Mouse (Mus musculus) lung, postnatal 36 days (tissue): ENCODE measurements at regions not wholly inside any gene's neighbourhood (a gene's known extent, or its start where the extent isn't known, plus 50 kb on each side); places are given as distances from the start of the nearest gene placed in this dataset.

ENCODE experiments used
- DNase-seq: peaks from one replicate; pipeline ENCODE4 v3.0.0; 2022; ENCODE audit warnings: mixed read lengths

GRCm38 (mm10) chr8:54464977-54465376 lies 64.4 kb upstream of the Asb5 start:
- no peak for DNase-seq

- DNase-seq: no peak
Observed at GRCm38 (mm10) chr8:54465458-54466102, 63.8 kb upstream of the Asb5 start.
